Mouse (Mus musculus) liver, embryonic 13.5 days (tissue): ENCODE measurements around the gene Robo1. TPM values are rescaled to one million over a fixed set of nuclear protein-coding genes. Genes with fewer than 3 reads are reported as not detected.

Source experiments
- ATAC-seq: fragments of 200-750 bp; cut with Nextera tagmentation; 2 replicates; pipeline ENCODE4 v1.8.0; 2017; ENCODE audit warnings: low read depth, mild to moderate bottlenecking, moderate number of reproducible peaks, moderate library complexity
- DNase-seq: peaks from one replicate; pipeline ENCODE4 v3.0.0; 2022
- H3K27ac ChIP-seq: fragments of 300-500 bp; sonication (generic); 2 replicates; pipeline ENCODE4 v1.5.1; 2015; ENCODE audit warnings: moderate library complexity, mild to moderate bottlenecking, inconsistent platforms
- H3K27me3 ChIP-seq: fragments of 300-500 bp; sonication (generic); 2 replicates; pipeline ENCODE4 v1.6.1; 2015; ENCODE audit warnings: mild to moderate bottlenecking, inconsistent platforms
- H3K36me3 ChIP-seq: fragments of 300-500 bp; sonication (generic); 2 replicates; pipeline ENCODE4 v1.6.1; 2015; ENCODE audit warnings: mild to moderate bottlenecking, inconsistent platforms
- H3K4me1 ChIP-seq: fragments of 300-500 bp; sonication (generic); replicated peaks from 2 replicates; pipeline ENCODE4 v1.6.1; 2015; ENCODE audit warnings: inconsistent platforms
- H3K4me2 ChIP-seq: fragments of 300-500 bp; sonication (generic); 2 replicates; pipeline ENCODE4 v1.6.1; 2015; ENCODE audit warnings: inconsistent platforms, mild to moderate bottlenecking, moderate library complexity
- H3K4me3 ChIP-seq: fragments of 300-500 bp; sonication (generic); replicated peaks from 2 replicates; pipeline ENCODE4 v1.5.1; 2015; ENCODE audit warnings: mild to moderate bottlenecking, inconsistent platforms
- H3K9ac ChIP-seq: fragments of 300-500 bp; sonication (generic); 2 replicates; pipeline ENCODE4 v1.6.1; 2015; ENCODE audit warnings: mild to moderate bottlenecking, inconsistent platforms
- H3K9me3 ChIP-seq: fragments of 300-500 bp; sonication (generic); replicated peaks from 2 replicates; pipeline ENCODE4 v1.6.1; 2016; ENCODE audit warnings: inconsistent platforms
- WGBS: fragments of 180-500 bp; shearing (Covaris S2); methylation state at CpG from one replicate; pipeline ENCODE4 v1.1.7; 2015; ENCODE audit not compliant: insufficient replicate concordance; 5-methylcytosine and 5-hydroxymethylcytosine counted together
- polyA plus RNA-seq: library from polyadenylated mRNA; unstranded; fragments of >200 nt; fragmentation: Nextera tagmentation; extraction: Ambion mirVana; gene quantifications from 2 replicates; pipeline ENCODE4 v1.2.1, GENCODE M21; 2015

Robo1 gene
- polyA plus RNA-seq, 1 experiment from 2014 or later = 3.9 TPM

DNA sequence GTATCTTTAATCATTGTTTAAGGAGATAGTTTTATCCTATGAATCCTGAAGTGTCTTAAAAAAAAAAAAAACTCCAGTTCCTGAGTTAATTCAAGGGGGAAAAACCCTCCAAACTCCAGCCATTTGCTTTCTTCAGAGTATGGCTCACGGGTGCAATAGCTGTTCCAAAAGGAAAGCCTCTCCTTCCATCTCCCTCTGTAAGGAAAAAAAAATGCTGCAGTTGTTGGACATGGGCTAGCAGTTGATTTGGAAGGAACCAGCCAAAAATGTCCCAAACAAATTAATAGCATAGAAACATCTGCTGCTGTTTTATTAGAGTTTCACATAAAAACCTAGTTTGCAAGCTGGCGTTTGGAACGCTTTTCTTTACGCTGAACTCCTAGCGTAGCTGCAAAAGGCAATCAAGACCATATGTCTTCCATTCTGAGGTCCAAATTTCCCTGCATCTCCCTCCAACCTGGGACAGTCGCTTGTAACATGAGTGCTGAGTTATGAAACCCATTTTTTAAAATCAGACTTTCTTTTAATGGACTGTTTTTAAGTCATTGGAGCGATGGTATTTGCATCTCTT lies 553.7 kb downstream of the Robo1 start:
- ATAC-seq (no peak), DNase-seq (no peak)
- H3K4me1 ChIP-seq = no peaks in the 10 kb centered on the region
- no peaks in the 10 kb centered on the region for H3K9me3 ChIP-seq
- no peak overlapping the region for H3K27ac ChIP-seq
- no peak overlapping the region for H3K4me3 ChIP-seq
- H3K4me2 ChIP-seq = no peak overlapping the region
- no peaks in the 10 kb centered on the region for H3K36me3 ChIP-seq
- WGBS = 74% methylated on average over 7 of the region's 7 CpGs
- H3K27me3 ChIP-seq = no peaks in the 10 kb centered on the region
- no peak overlapping the region for H3K9ac ChIP-seq

DNA sequence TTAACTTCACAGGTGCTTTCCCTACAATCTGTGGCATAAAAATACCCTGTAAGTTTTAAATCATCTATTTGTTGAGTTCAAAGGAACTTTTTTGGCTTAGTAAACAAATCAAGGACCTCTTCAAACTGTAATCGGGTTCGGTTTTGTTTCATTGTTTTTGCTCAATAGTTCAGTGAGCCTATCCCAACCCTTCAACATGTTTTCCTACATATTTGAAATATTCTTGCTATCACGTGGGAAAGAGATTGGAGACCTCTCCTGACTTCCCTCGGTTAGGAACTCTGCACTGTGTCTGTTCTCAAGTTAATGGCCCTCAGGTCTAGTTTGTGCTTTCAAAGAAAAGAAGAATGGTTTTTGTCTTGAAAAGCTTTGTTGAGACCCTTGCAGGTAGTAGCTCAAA lies 557.9 kb downstream of the Robo1 start:
- Histone ChIP-seq H3K27ac (no peak overlapping the region), H3K4me3 (no peak overlapping the region), H3K27me3 (no peaks in the 10 kb centered on the region), H3K36me3 (no peaks in the 10 kb centered on the region), H3K9ac (no peak overlapping the region), H3K4me1 (no peaks in the 10 kb centered on the region), H3K4me2 (no peak overlapping the region), H3K9me3 (no peaks in the 10 kb centered on the region)
- 63% methylated on average over 4 of the region's 4 CpGs for WGBS
- no peak for ATAC-seq
- no peak for DNase-seq

DNA sequence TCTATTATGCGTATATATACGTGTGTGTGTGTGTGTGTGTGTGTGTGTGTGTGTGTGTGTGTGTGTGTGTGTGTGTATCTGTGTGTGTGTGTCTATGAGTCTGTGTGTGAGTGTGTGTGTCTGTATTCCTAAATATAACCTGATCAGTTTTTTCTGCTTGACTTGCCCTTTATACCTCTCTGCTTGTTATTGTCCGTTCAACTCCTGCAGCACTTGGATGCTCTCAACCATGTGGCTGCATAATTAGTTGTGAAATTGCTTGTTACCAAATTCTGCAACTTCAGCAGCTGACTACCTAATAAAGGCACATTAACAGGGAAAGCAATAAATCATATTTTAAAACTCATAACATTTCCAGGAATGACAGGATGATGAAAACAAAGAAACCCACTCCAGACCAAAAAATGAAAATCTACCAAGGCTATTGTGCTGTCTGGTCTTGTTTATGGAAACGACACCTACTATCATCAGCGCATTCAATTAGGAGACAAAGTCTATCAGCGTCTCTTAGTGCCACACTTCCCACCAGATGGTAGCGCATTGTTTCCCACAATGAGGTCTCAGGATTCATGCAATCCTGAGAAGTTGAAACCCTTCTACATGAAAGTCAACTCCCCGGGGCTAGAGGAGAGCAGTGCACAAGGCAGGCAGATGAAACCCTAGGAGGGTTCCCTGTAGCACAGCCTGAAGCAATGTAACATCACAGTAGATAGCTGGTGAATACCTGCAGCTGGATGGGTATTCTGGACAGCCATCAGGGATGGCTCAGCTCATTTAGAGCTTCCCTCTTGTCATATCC lies 567.0 kb downstream of the Robo1 start:
- Histone ChIP-seq H3K27ac (no peak overlapping the region), H3K4me3 (no peak overlapping the region), H3K9me3 (no peaks in the 10 kb centered on the region), H3K27me3 (no peaks in the 10 kb centered on the region), H3K4me1 (no peaks in the 10 kb centered on the region), H3K9ac (no peak overlapping the region), H3K4me2 (no peak overlapping the region), H3K36me3 (no peaks in the 10 kb centered on the region)
- 74% methylated on average over 8 of the region's 8 CpGs for WGBS
- DNase-seq (no peak), ATAC-seq (no peak)

DNA sequence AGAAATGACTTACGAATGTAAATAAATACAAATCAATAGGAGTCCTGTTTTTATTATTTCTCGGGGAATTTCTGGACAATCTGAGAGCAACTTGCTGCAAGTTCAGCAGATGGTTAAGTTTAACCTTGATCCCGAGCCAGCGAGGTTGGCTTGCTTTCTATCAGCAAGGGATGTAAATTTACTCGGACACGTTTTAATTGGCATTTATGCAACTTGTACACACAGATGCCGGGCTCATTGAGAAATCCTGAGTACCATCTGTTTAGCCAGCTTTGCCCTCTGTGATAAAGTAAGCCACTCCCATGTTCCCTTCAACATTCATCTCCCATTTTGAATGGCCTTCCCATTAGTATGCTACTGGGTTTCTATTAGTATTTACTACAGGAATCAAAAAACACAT lies 580.0 kb downstream of the Robo1 start:
- DNase-seq (no peak), ATAC-seq (no peak)
- WGBS = 66% methylated on average over 7 of the region's 7 CpGs

DNA sequence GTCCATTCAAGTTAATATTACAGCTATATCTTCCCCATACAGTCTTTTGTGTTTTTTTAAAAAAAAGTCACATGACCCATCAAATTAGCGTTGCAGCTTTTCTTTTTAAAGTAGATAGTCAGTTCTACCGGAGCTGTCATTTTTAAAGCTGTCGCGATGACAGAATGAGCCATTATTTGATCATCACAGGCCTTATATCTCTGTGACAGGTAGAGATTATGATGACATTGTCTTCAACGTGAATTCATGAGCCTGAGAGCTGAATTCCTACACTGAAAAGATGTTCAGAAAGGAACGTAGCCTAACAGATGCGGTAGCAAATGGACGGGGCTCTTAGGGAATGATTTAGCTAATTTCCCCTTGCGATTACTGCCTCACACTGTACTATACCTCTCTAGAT lies 581.3 kb downstream of the Robo1 start:
- 76% methylated on average over 9 of the region's 9 CpGs for WGBS

More for the DNA sequence above, 580.0 kb downstream of the Robo1 start:
- no peaks in the 10 kb centered on the region for H3K9me3 ChIP-seq
- H3K27ac ChIP-seq = no peak overlapping the region
- no peaks in the 10 kb centered on the region for H3K4me1 ChIP-seq
- no peaks in the 10 kb centered on the region for H3K27me3 ChIP-seq
- H3K9ac ChIP-seq = no peak overlapping the region
- H3K4me3 ChIP-seq = no peak overlapping the region
- no peak overlapping the region for H3K4me2 ChIP-seq
- no peaks in the 10 kb centered on the region for H3K36me3 ChIP-seq

DNA sequence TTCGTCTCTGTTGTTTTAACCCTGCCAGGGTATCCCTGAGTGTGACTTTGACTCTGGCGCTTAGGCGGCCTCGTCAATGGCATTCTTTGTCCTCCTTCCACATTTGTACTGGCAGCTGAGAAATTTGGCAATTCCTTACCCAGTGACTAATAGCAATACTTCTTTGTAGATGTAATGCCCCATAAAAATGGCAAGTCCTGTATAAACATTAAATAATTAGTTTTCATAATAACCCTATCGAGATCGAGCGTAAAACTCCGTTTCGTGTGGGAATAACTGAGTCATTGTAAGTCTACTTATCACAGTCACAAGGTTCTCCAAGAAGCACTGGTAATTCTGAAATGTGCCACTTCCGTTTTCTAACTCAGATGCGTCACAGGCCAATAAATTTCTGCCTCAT lies 589.0 kb downstream of the Robo1 start:
- H3K4me1 ChIP-seq = no peaks in the 10 kb centered on the region
- H3K36me3 ChIP-seq = no peaks in the 10 kb centered on the region
- ATAC-seq (no peak), DNase-seq (no peak)
- H3K9me3 ChIP-seq = no peaks in the 10 kb centered on the region; the same call in 1 of the 2 replicates
- no peak overlapping the region for H3K9ac ChIP-seq
- 78% methylated on average over 11 of the region's 11 CpGs for WGBS
- H3K4me2 ChIP-seq = no peak overlapping the region
- H3K27me3 ChIP-seq = no peaks in the 10 kb centered on the region
- no peak overlapping the region for H3K27ac ChIP-seq
- H3K4me3 ChIP-seq = no peak overlapping the region

More for the DNA sequence above, 581.3 kb downstream of the Robo1 start:
- ATAC-seq (no peak), DNase-seq (no peak)
- H3K9ac ChIP-seq = no peak overlapping the region
- no peak overlapping the region for H3K4me2 ChIP-seq
- no peaks in the 10 kb centered on the region; the same call in 1 of the 2 replicates for H3K9me3 ChIP-seq
- H3K27ac ChIP-seq = no peak overlapping the region
- no peaks in the 10 kb centered on the region for H3K36me3 ChIP-seq
- H3K4me3 ChIP-seq = no peak overlapping the region
- no peaks in the 10 kb centered on the region for H3K27me3 ChIP-seq
- no peaks in the 10 kb centered on the region for H3K4me1 ChIP-seq

DNA sequence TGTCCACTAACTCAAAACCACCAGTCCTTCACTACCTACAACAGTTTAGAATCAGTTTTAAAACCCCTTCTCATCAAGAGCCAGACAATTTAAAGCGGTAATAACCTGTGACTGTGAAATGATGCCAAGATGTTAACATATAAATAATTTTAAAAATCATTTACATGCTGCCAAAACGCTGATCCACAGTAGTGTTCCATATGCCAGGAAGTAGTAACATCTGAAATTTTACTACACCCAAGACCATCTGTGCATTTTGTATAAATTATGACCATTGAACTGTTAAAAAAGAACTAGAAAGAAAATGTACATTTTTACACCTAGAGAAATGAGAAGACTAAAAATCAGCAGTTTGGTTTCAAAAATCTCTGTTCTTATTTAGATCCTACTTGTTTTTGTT lies 600.8 kb downstream of the Robo1 start:
- Histone ChIP-seq H3K36me3 (no peaks in the 10 kb centered on the region), H3K4me3 (no peak overlapping the region), H3K9ac (no peak overlapping the region), H3K4me2 (no peak overlapping the region), H3K4me1 (no peaks in the 10 kb centered on the region), H3K27ac (no peak overlapping the region), H3K9me3 (no peaks in the 10 kb centered on the region), H3K27me3 (no peaks in the 10 kb centered on the region)
- WGBS = 67% methylated on average over 2 of the region's 2 CpGs
- DNase-seq = no peak
- no peak for ATAC-seq

DNA sequence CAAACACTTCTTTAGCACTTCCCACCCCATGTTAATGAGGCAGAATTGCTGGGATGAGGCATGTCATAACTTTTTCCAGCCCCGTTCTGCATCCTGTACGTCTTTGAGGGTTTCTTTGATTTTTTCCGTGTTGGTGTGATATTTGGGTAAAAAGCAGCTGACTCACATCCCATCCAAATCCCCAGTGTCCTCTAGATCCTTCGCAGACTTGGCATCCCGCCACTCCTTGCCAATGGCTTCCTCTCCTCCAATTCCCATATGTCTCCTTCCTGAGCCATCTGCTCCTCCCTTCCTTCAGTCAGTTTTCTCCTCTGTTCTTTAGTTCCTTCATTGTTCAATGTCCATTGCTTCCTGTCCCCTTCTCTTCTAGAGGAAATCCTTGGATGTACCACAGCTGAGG lies 605.0 kb downstream of the Robo1 start:
- Histone ChIP-seq H3K27ac (no peak overlapping the region), H3K36me3 (no peaks in the 10 kb centered on the region), H3K9ac (no peak overlapping the region), H3K4me1 (no peaks in the 10 kb centered on the region), H3K4me2 (no peak overlapping the region), H3K27me3 (no peaks in the 10 kb centered on the region), H3K9me3 (no peaks in the 10 kb centered on the region), H3K4me3 (no peak overlapping the region)
- ATAC-seq = no peak
- no peak for DNase-seq
- 46% methylated on average over 5 of the region's 5 CpGs for WGBS

DNA sequence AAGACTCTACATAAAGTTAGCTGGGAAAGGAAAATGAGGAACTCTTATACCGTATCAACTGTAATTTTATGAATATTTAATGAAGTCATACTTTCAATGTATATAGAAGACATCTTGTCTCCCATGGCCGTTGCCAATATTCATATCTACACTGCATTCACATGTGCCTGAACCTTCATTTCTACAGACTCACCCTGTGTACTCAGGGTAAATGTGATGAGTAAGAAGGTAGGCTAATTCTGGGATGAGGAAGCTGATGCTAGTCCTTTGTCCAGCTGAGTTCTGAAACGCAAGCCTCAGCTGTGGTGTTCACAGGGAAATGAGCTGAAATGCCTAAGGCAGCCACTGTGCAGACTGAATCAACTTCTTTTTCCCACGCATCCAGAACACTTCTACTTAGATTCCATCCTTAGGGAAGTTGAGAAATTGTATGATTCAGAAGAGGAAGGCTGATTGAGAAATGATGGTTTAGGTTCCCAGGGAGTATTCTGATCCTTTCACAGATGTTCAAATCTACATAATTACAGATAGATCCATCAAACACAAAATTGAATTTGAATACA lies 606.0 kb downstream of the Robo1 start:
- H3K4me3 ChIP-seq = no peak overlapping the region
- H3K36me3 ChIP-seq = no peaks in the 10 kb centered on the region
- 50% methylated on average over 4 of the region's 4 CpGs for WGBS
- H3K9ac ChIP-seq = no peak overlapping the region
- no peaks in the 10 kb centered on the region for H3K4me1 ChIP-seq
- ATAC-seq = no peak
- no peak overlapping the region for H3K27ac ChIP-seq
- no peaks in the 10 kb centered on the region for H3K27me3 ChIP-seq
- H3K4me2 ChIP-seq = no peak overlapping the region
- H3K9me3 ChIP-seq = no peaks in the 10 kb centered on the region
- DNase-seq = no peak

DNA sequence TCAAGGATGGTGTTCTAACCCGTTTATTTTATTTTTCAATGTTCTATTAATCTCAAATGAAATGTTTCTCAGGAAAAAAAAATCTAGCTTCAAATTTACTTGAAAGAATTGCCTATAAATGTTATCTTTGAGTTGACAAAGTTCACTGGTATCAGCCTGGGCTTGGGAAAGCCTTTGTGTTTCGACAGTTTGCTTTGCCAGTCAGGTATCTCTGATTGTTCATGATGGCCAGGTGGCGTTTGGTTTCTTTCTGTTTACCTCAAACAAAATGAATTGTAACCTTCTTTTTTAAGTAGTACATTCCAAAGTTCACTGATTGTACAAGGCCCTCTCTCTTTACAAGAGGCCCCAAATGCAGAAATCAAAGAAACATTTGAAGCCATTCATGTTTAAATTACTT lies 611.9 kb downstream of the Robo1 start:
- Histone ChIP-seq H3K27ac (no peak overlapping the region), H3K9ac (no peak overlapping the region), H3K36me3 (no peaks in the 10 kb centered on the region), H3K27me3 (no peaks in the 10 kb centered on the region), H3K9me3 (no peaks in the 10 kb centered on the region), H3K4me1 (0 out of 2 replicates have a peak, but pooled peaks cover 3% of the 10 kb centered on the region), H3K4me2 (no peak overlapping the region), H3K4me3 (no peak overlapping the region)
- ATAC-seq (no peak), DNase-seq (no peak)
- WGBS = 48% methylated on average over 3 of the region's 3 CpGs

DNA sequence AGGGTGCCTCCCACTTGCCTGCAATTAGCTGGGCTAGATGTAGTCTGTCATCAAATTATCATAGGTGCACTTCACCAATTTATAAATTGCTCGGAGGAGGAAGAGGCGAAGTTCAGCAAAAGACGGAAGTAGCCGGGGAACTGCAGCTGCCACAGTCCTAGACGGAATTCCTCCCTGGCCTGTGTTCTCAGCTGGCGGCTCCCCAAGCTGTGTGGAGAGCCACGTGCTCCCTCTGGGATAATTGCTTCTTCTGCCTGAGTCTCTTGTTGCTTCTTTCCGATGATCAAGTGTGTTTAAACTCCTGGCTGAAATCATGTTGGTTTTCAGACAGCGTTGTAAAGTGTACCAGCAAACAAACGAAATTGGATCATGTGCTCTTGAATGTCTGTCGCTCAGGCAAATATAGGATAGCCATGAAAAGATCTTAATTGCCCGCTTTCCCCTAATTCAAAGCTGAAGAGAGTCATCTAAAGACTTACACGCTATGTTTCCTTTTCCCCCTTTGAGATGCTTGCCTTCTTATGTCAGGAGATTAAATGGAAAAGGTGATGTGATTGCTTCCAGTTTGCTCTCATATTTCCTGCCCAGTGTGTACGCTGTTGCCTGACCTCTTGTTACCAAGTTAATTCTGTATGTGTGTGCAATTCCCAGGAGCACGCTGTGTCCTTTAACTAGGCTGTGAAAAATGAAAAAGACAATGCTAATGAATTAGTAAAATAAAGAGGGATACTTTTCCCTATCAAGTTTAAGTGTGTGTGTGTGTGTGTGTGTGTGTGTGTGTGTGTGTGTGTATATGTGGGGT lies 616.5 kb downstream of the Robo1 start:
- Histone ChIP-seq H3K4me1 (0 out of 2 replicates have a peak, but pooled peaks cover 5% of the 10 kb centered on the region), H3K36me3 (no peaks in the 10 kb centered on the region), H3K4me2 (no peak overlapping the region), H3K4me3 (no peak overlapping the region), H3K9ac (no peak overlapping the region), H3K27ac (no peak overlapping the region), H3K9me3 (no peaks in the 10 kb centered on the region), H3K27me3 (no peaks in the 10 kb centered on the region)
- DNase-seq = no peak
- ATAC-seq = no peak
- 47% methylated on average over 15 of the region's 15 CpGs for WGBS
